Mouse (Mus musculus) liver, adult (tissue): ENCODE measurements at regions not wholly inside any gene's neighbourhood (a gene's known extent, or its start where the extent isn't known, plus 50 kb on each side); places are given as distances from the start of the nearest gene placed in this dataset.
A peak's percentile ranks its signal among the peaks of the same experiment; 100 is the strongest.

ENCODE experiments used
- GATA4 ChIP-seq: IDR thresholded peaks from 2 replicates; pipeline ENCODE4 v1.6.1; 2014; ENCODE audit warnings: mild to moderate bottlenecking, low read length; ENCODE audit not compliant: insufficient replicate concordance

GRCm38 (mm10) chr8:17782650-17783049, 1195.4 kb downstream of the Defb40 start:
- TF ChIP-seq GATA4: no peak

- no peak for TF ChIP-seq GATA4
Observed at GRCm38 (mm10) chr8:17781559-17782283, 1196.3 kb downstream of the Defb40 start.

- no peak for TF ChIP-seq GATA4
Observed at GRCm38 (mm10) chr8:17775411-17775810, 1202.6 kb downstream of the Defb40 start.

GRCm38 (mm10) chr8:17773311-17773710, 1204.7 kb downstream of the Defb40 start:
- no peak for TF ChIP-seq GATA4

GRCm38 (mm10) chr8:17767441-17768007, 1210.5 kb downstream of the Defb40 start:
- peak; percentile 36; the same call in 1 of the 2 replicates for TF ChIP-seq GATA4

GRCm38 (mm10) chr8:17724672-17725071, 1253.4 kb downstream of the Defb40 start:
- TF ChIP-seq GATA4: no peak

- TF ChIP-seq GATA4: no peak
Observed at GRCm38 (mm10) chr8:17709162-17709561, 1268.9 kb downstream of the Defb40 start.

GRCm38 (mm10) chr8:17708409-17708808, 1269.6 kb downstream of the Defb40 start:
- TF ChIP-seq GATA4: no peak

GRCm38 (mm10) chr8:17704289-17704688, 1273.8 kb downstream of the Defb40 start:
- no peak for TF ChIP-seq GATA4

- TF ChIP-seq GATA4: no peak
Observed at GRCm38 (mm10) chr8:17700362-17700761, 1277.7 kb downstream of the Defb40 start.

GRCm38 (mm10) chr8:17690074-17690848, 1287.8 kb downstream of the Defb40 start:
- no peak for TF ChIP-seq GATA4

GRCm38 (mm10) chr8:17689641-17690040, 1288.4 kb downstream of the Defb40 start:
- TF ChIP-seq GATA4: no peak

- no peak for TF ChIP-seq GATA4
Observed at GRCm38 (mm10) chr8:17687084-17687483, 1291.0 kb downstream of the Defb40 start.

- TF ChIP-seq GATA4: no peak
Observed at GRCm38 (mm10) chr8:17664371-17665141, 1313.5 kb downstream of the Defb40 start.

- no peak for TF ChIP-seq GATA4
Observed at GRCm38 (mm10) chr8:17659753-17660361, 1318.2 kb downstream of the Defb40 start.
